Comparison of ENCODE assay signal across 8 mouse cellular contexts in genomic region chr2:173023966-173024365, GRCm38 (mm10). TPM values are rescaled to one million over a fixed set of nuclear protein-coding genes. Genes with fewer than 3 reads are reported as not detected.
DNase-seq lines count a peak whose midpoint lies in the region; ATAC-seq and TF ChIP-seq lines count a peak whose summit lies in the region.
"Had no signal": no experiment of that assay in that cellular context is flagged by ENCODE, and none has a peak within 500 bp of the region (broad histone marks: within the 10 kb centered on the region; RNA-seq: fewer than 3 reads in every experiment).

No protein-coding gene starts in this region.

- peak overlapping the region; percentile 76 for H3K4me3 ChIP-seq in midbrain, embryonic 11.5 days (ENCODE audit: low read depth, low read length)
- H3K4me3 ChIP-seq in midbrain, postnatal 0 days (ENCODE audit: low read depth, low read length): no peak overlapping the region
- peak overlapping the region; percentile 68 for H3K4me3 ChIP-seq in erythroblast, embryonic 14.5 days (replicated peaks)
- H3K4me3 ChIP-seq in intestine, embryonic 15.5 days (replicated peaks): peak overlapping the region; percentile 83
- H3K4me3 ChIP-seq in neural tube, embryonic 15.5 days (replicated peaks): no peak overlapping the region
- no peak overlapping the region for H3K4me3 ChIP-seq in cerebellum, adult 2 months (replicated peaks; ENCODE audit: insufficient read depth, low read depth, low read length)

- no peaks in the 10 kb centered on the region for H3K9me3 ChIP-seq in midbrain, embryonic 11.5 days (ENCODE audit: control insufficient read depth, low read length)
- no peaks in the 10 kb centered on the region for H3K9me3 ChIP-seq in midbrain, postnatal 0 days (ENCODE audit: low read length)
- H3K9me3 ChIP-seq in erythroblast, embryonic 14.5 days (ENCODE audit: control insufficient read depth, low read length): peaks cover 4% of the 10 kb centered on the region
- no peaks in the 10 kb centered on the region for H3K9me3 ChIP-seq in intestine, embryonic 15.5 days
- no peaks in the 10 kb centered on the region for H3K9me3 ChIP-seq in neural tube, embryonic 15.5 days (replicated peaks)

- 78% methylated on average over 4 of the region's 4 CpGs for WGBS in midbrain, embryonic 11.5 days
- 81% methylated on average over 4 of the region's 4 CpGs for WGBS in midbrain, postnatal 0 days
- WGBS in intestine, embryonic 15.5 days: 66% methylated on average over 4 of the region's 4 CpGs
- WGBS in neural tube, embryonic 15.5 days: 81% methylated on average over 4 of the region's 4 CpGs
- 87% methylated on average over 4 of the region's 4 CpGs for whole genome bisulfite sequencing in cerebellum, adult 2 months

- peak overlapping the region; percentile 79; the same call in 1 of the 2 replicates for H3K4me2 ChIP-seq in midbrain, embryonic 11.5 days
- H3K4me2 ChIP-seq in midbrain, postnatal 0 days (ENCODE audit: low read depth, low read length, poor library complexity, severe bottlenecking): no peak overlapping the region
- H3K4me2 ChIP-seq in intestine, embryonic 15.5 days (replicated peaks): peak overlapping the region; percentile 82
- H3K4me2 ChIP-seq in neural tube, embryonic 15.5 days: peak overlapping the region; percentile 72; the same call in 1 of the 2 replicates

- H3K27ac ChIP-seq in midbrain, embryonic 11.5 days (ENCODE audit: low read depth, low read length): no peak overlapping the region
- H3K27ac ChIP-seq in midbrain, postnatal 0 days (ENCODE audit: low read depth, low read length): no peak overlapping the region
- H3K27ac ChIP-seq in intestine, embryonic 15.5 days: no peak overlapping the region
- H3K27ac ChIP-seq in neural tube, embryonic 15.5 days (replicated peaks): no peak overlapping the region
- no peak overlapping the region for H3K27ac ChIP-seq in cerebellum, adult 2 months (ENCODE audit: insufficient read depth, low read length)

- H3K9ac ChIP-seq in midbrain, embryonic 11.5 days (ENCODE audit: low read length): no peak overlapping the region; the same call in 1 of the 2 replicates
- H3K9ac ChIP-seq in midbrain, postnatal 0 days (replicated peaks; ENCODE audit: low read length, poor library complexity, severe bottlenecking): no peak overlapping the region
- H3K9ac ChIP-seq in intestine, embryonic 15.5 days: peak overlapping the region; percentile 69; the same call in 1 of the 2 replicates
- no peak overlapping the region for H3K9ac ChIP-seq in neural tube, embryonic 15.5 days (replicated peaks)

- peaks cover 37% of the 10 kb centered on the region for H3K4me1 ChIP-seq in midbrain, embryonic 11.5 days (ENCODE audit: control insufficient read depth, insufficient read depth, low read length)
- peaks cover 14% of the 10 kb centered on the region; the same call in 1 of the 2 replicates for H3K4me1 ChIP-seq in midbrain, postnatal 0 days (ENCODE audit: insufficient read depth, low read length)
- H3K4me1 ChIP-seq in erythroblast, embryonic 14.5 days (ENCODE audit: control insufficient read depth): peaks cover 81% of the 10 kb centered on the region
- H3K4me1 ChIP-seq in intestine, embryonic 15.5 days (replicated peaks): peaks cover 70% of the 10 kb centered on the region
- H3K4me1 ChIP-seq in neural tube, embryonic 15.5 days: peaks cover 71% of the 10 kb centered on the region
- H3K4me1 ChIP-seq in cerebellum, adult 2 months (ENCODE audit: control insufficient read depth, insufficient read depth, low read length): peaks cover 16% of the 10 kb centered on the region

- no peak for ATAC-seq in midbrain, embryonic 11.5 days (ENCODE audit: low FRiP score)
- ATAC-seq in midbrain, postnatal 0 days (ENCODE audit: low FRiP score): no peak
- ATAC-seq in intestine, embryonic 15.5 days: peak; percentile 13; the same call in 1 of the 2 replicates
- ATAC-seq in neural tube, embryonic 15.5 days (ENCODE audit: low FRiP score): no peak

- TF ChIP-seq POLR2A in cerebellum, adult 2 months (IDR thresholded peaks at IDR 0.05; ENCODE audit: borderline replicate concordance, insufficient read depth, low read length): no peak

- TF ChIP-seq CTCF in midbrain, postnatal 0 days (IDR thresholded peaks at IDR 0.05): no peak
- TF ChIP-seq CTCF in cerebellum, adult 2 months (IDR thresholded peaks at IDR 0.05; ENCODE audit: borderline replicate concordance, insufficient read depth, low read depth, low read length): no peak

- peaks cover 18% of the 10 kb centered on the region for H3K27me3 ChIP-seq in midbrain, embryonic 11.5 days (ENCODE audit: control insufficient read depth, insufficient read depth, low read length)
- H3K27me3 ChIP-seq in midbrain, postnatal 0 days (ENCODE audit: insufficient read depth, low read length): peaks cover 22% of the 10 kb centered on the region
- H3K27me3 ChIP-seq in erythroblast, embryonic 14.5 days (ENCODE audit: control insufficient read depth): no peaks in the 10 kb centered on the region; the same call in 1 of the 2 replicates
- 0 out of 2 replicates have a peak, but pooled peaks cover 4% of the 10 kb centered on the region for H3K27me3 ChIP-seq in intestine, embryonic 15.5 days (replicated peaks)
- peaks cover 21% of the 10 kb centered on the region for H3K27me3 ChIP-seq in neural tube, embryonic 15.5 days (replicated peaks)
- no peaks in the 10 kb centered on the region for H3K27me3 ChIP-seq in cerebellum, adult 2 months (ENCODE audit: control insufficient read depth, insufficient read depth, low read length)

- peaks cover 8% of the 10 kb centered on the region for H3K36me3 ChIP-seq in midbrain, embryonic 11.5 days (ENCODE audit: control insufficient read depth, insufficient read depth, low read length)
- H3K36me3 ChIP-seq in midbrain, postnatal 0 days (ENCODE audit: insufficient read depth, low read length): no peaks in the 10 kb centered on the region
- peaks cover 71% of the 10 kb centered on the region for H3K36me3 ChIP-seq in erythroblast, embryonic 14.5 days (ENCODE audit: control insufficient read depth)
- H3K36me3 ChIP-seq in intestine, embryonic 15.5 days: peaks cover under 1% of the 10 kb centered on the region; the same call in 1 of the 2 replicates
- H3K36me3 ChIP-seq in neural tube, embryonic 15.5 days: no peaks in the 10 kb centered on the region

- no peak for DNase-seq in midbrain, embryonic 11.5 days (ENCODE audit: low spot score, missing footprints)
- DNase-seq in midbrain, postnatal 0 days (ENCODE audit: low spot score): no peak
- DNase-seq in layer of hippocampus, postnatal 36 days: no peak
- DNase-seq in cerebellum, adult 2 months: no peak

RNA-seq across cellular contexts. Expression of gene Rbm38, which starts 3.7 kb away (rescaled TPM):
- 70.4 and 77.3 TPM in 2 replicates for polyA plus RNA-seq in midbrain, embryonic 11.5 days (2014; fragmentation: Nextera tagmentation; extraction: Ambion mirVana)
- 7.6 and 8.4 TPM in 2 replicates for total RNA-seq in midbrain, postnatal 0 days (2014; rRNA removed)
- polyA plus RNA-seq in midbrain, postnatal 0 days (2015; fragmentation: Nextera tagmentation; extraction: Ambion mirVana): 7.3 and 7.4 TPM in 2 replicates
- 548 and 594 TPM in 2 replicates for polyA plus RNA-seq in erythroblast, embryonic 14.5 days (2012)
- polyA plus RNA-seq in intestine, embryonic 15.5 days (2015; fragmentation: Nextera tagmentation; extraction: Ambion mirVana): 46.6 and 49.2 TPM in 2 replicates
- 11.5 and 22.7 TPM in 2 replicates for polyA plus RNA-seq in neural tube, embryonic 15.5 days (2015; fragmentation: Nextera tagmentation; extraction: Ambion mirVana)
- total RNA-seq in layer of hippocampus, postnatal 36 days (2021): 1 to 10 TPM; 3.8 to 4.6 TPM
- polyA plus RNA-seq in cerebellum, adult 2 months (2012; rRNA removed): 9.0 and 10.1 TPM in 2 replicates

RNA-seq across cellular contexts. Expression of gene Rae1, which starts 24.0 kb away (rescaled TPM):
- polyA plus RNA-seq in midbrain, embryonic 11.5 days (2014; fragmentation: Nextera tagmentation; extraction: Ambion mirVana): 137 and 140 TPM in 2 replicates
- total RNA-seq in midbrain, postnatal 0 days (2014; rRNA removed): 93.8 and 98.3 TPM in 2 replicates
- 127 and 130 TPM in 2 replicates for polyA plus RNA-seq in midbrain, postnatal 0 days (2015; fragmentation: Nextera tagmentation; extraction: Ambion mirVana)
- polyA plus RNA-seq in erythroblast, embryonic 14.5 days (2012): 3.4 and 3.7 TPM in 2 replicates
- polyA plus RNA-seq in intestine, embryonic 15.5 days (2015; fragmentation: Nextera tagmentation; extraction: Ambion mirVana): 123 and 131 TPM in 2 replicates
- polyA plus RNA-seq in neural tube, embryonic 15.5 days (2015; fragmentation: Nextera tagmentation; extraction: Ambion mirVana): 109 and 117 TPM in 2 replicates
- total RNA-seq in layer of hippocampus, postnatal 36 days (2021): 10 to 100 TPM; 72.9 to 77.0 TPM
- polyA plus RNA-seq in cerebellum, adult 2 months (2012; rRNA removed): 69.1 and 74.7 TPM in 2 replicates

RNA-seq across cellular contexts. Expression of gene Spo11, which starts 46.5 kb away (rescaled TPM):
- 0.25 and 0.26 TPM in 2 replicates for polyA plus RNA-seq in midbrain, embryonic 11.5 days (2014; fragmentation: Nextera tagmentation; extraction: Ambion mirVana)
- 1.7 and 2.8 TPM in 2 replicates for total RNA-seq in midbrain, postnatal 0 days (2014; rRNA removed)
- polyA plus RNA-seq in midbrain, postnatal 0 days (2015; fragmentation: Nextera tagmentation; extraction: Ambion mirVana): 1.1 and 1.6 TPM in 2 replicates
- 0.02 TPM in 1 of 2 replicates, not detected in the other for polyA plus RNA-seq in erythroblast, embryonic 14.5 days (2012)
- polyA plus RNA-seq in intestine, embryonic 15.5 days (2015; fragmentation: Nextera tagmentation; extraction: Ambion mirVana): 0.35 TPM in 1 of 2 replicates, not detected in the other
- 0.44 and 1.1 TPM in 2 replicates for polyA plus RNA-seq in neural tube, embryonic 15.5 days (2015; fragmentation: Nextera tagmentation; extraction: Ambion mirVana)
- not detected for total RNA-seq in layer of hippocampus, postnatal 36 days (2021)
- 0.21 and 0.27 TPM in 2 replicates for polyA plus RNA-seq in cerebellum, adult 2 months (2012; rRNA removed)
- total RNA-seq: gastrocnemius, adult 8-10 months had no signal

Comparison
In these comparisons a context has a peak if more than half of its experiments do, and no peak if none do; other contexts are left out.
1. H3K4me3 ChIP-seq: peak in midbrain, embryonic 11.5 days (single experiment), erythroblast, embryonic 14.5 days (single experiment) and intestine, embryonic 15.5 days (single experiment); none in midbrain, postnatal 0 days (single experiment), neural tube, embryonic 15.5 days (single experiment) and cerebellum, adult 2 months (single experiment).
2. RNA of gene Rae1, which starts 24.0 kb away (polyA plus RNA-seq): 137 to 140 TPM in midbrain, embryonic 11.5 days, 123 to 131 TPM in intestine, embryonic 15.5 days, 127 to 130 TPM in midbrain, postnatal 0 days, 109 to 117 TPM in neural tube, embryonic 15.5 days and 69.1 to 74.7 TPM in cerebellum, adult 2 months; 3.4 to 3.7 TPM in erythroblast, embryonic 14.5 days; every median in the first group is over 10 times any median in the second.